Mouse (Mus musculus): Measurements from ENCODE around the gene Mboat7. TPM values are rescaled to one million over a fixed set of nuclear protein-coding genes. Genes with fewer than 3 reads are reported as not detected.

Mboat7 gene
- total and polyA plus RNA-seq, 3 experiments, result 18.4 to 41.2 (median 21.7) TPM

- Histone ChIP-seq H3K4me2 (ENCODE audit: insufficient read depth, low read depth, poor library complexity, severe bottlenecking) (no peak overlapping the region), H3K36me3 (replicated peaks in 1 of 2; ENCODE audit: control insufficient read depth in 1 of 2, insufficient read depth in 1 of 2, low read length in 1 of 2) (peaks cover 94 to 99% of the 10 kb centered on the region in 2 experiments), H3K27ac (ENCODE audit: insufficient read depth, low read depth) (no peak overlapping the region), H3K4me1 (ENCODE audit: control insufficient read depth in 1 of 2, insufficient read depth in 2 of 2) (no peaks in the 10 kb centered on the region), H3K9me3 (replicated peaks; ENCODE audit: low read length) (no peaks in the 10 kb centered on the region), H3K4me3 (replicated peaks in 1 of 3; ENCODE audit: low read depth in 2 of 3, low read length in 2 of 3, poor library complexity in 1 of 3) (no peak overlapping the region), H3K9ac (ENCODE audit: insufficient read depth, low read depth) (no peak overlapping the region), H3K27me3 (replicated peaks) (no peaks in the 10 kb centered on the region), H3K79me2 (replicated peaks; ENCODE audit: control insufficient read depth, extremely low read depth, insufficient read depth, poor library complexity, severe bottlenecking) (no peaks in the 10 kb centered on the region)
- dilution Hi-C loops (cut with MboI; ENCODE audit: extremely low pct_ligation_motif_present, extremely low pct_unique_long_range_greater_than_20kb, low sequenced_read_pairs), result no loop called here
- TF ChIP-seq MYC (IDR thresholded peaks at IDR 0.05; ENCODE audit: low read depth, low read length), result no peak
- TF ChIP-seq IRF4 (IDR thresholded peaks at IDR 0.05; ENCODE audit: low read depth, low read length), result no peak
- TF ChIP-seq MXI1 (IDR thresholded peaks at IDR 0.05; ENCODE audit: low read depth, low read length), result no peak
- no peak for TF ChIP-seq NELFE (IDR thresholded peaks at IDR 0.05; ENCODE audit: low read depth, low read length)
- TF ChIP-seq ELF1 (IDR thresholded peaks at IDR 0.05; ENCODE audit: low read depth, low read length), result no peak
- no peak for TF ChIP-seq RCOR1 (conservative IDR thresholded peaks at IDR 0.05; ENCODE audit: low read depth, low read length)
- no peak for TF ChIP-seq ZKSCAN1 (IDR thresholded peaks at IDR 0.05; ENCODE audit: borderline replicate concordance, low read depth, low read length)
- TF ChIP-seq KAT2A (IDR thresholded peaks at IDR 0.05; ENCODE audit: insufficient replicate concordance, low read length), result no peak
- TF ChIP-seq JUND (conservative IDR thresholded peaks at IDR 0.05; ENCODE audit: low read depth, low read length), result no peak
- no peak for TF ChIP-seq ZMIZ1 (IDR thresholded peaks at IDR 0.05; ENCODE audit: low read depth, low read length)
- no peak for TF ChIP-seq EP300 (IDR thresholded peaks at IDR 0.05; ENCODE audit: low read length)
- no peak for TF ChIP-seq BHLHE40 (IDR thresholded peaks at IDR 0.05; ENCODE audit: low read depth, low read length)
- TF ChIP-seq MEF2A (IDR thresholded peaks at IDR 0.05; ENCODE audit: borderline replicate concordance, low read depth, low read length), result no peak
- no peak for TF ChIP-seq ETS1 (conservative IDR thresholded peaks at IDR 0.05; ENCODE audit: low read depth, low read length)
- TF ChIP-seq RAD21 (IDR thresholded peaks at IDR 0.05; ENCODE audit: low read depth, low read length), result no peak
- TF ChIP-seq MAFK (IDR thresholded peaks at IDR 0.05; ENCODE audit: insufficient replicate concordance, low read length), result no peak
- no peak for TF ChIP-seq POLR2A (IDR thresholded peaks at IDR 0.05; ENCODE audit: low read depth, low read length)
- TF ChIP-seq PAX5 (IDR thresholded peaks at IDR 0.05; ENCODE audit: low read length), result no peak
- TF ChIP-seq CHD2 (IDR thresholded peaks at IDR 0.05; ENCODE audit: low read length), result no peak
- no peak for TF ChIP-seq E2F4 (IDR thresholded peaks at IDR 0.05; ENCODE audit: insufficient replicate concordance, low read depth, low read length)
- no peak for DNase-seq (ENCODE audit: extremely low read depth)
- in situ Hi-C loops (cut with MboI; ENCODE audit: low pct_ligation_motif_present, low pct_unique_long_range_greater_than_20kb, low sequenced_read_pairs), result no loop called here
Measured at GRCm38 (mm10) chr7:3656966-3657365, 36.4 kb downstream of the Mboat7 start.

GRCm38 (mm10) chr7:3646641-3647040, 46.7 kb downstream of the Mboat7 start:
- in situ Hi-C loops (cut with MboI; ENCODE audit: low pct_ligation_motif_present, low pct_unique_long_range_greater_than_20kb, low sequenced_read_pairs) (no loop called here), dilution Hi-C loops (cut with MboI; ENCODE audit: extremely low pct_ligation_motif_present, extremely low pct_unique_long_range_greater_than_20kb, low sequenced_read_pairs) (no loop called here)
- H3K79me2 ChIP-seq (replicated peaks; ENCODE audit: control insufficient read depth, extremely low read depth, insufficient read depth, poor library complexity, severe bottlenecking), result peaks cover 55% of the 10 kb centered on the region
- H3K27me3 ChIP-seq (replicated peaks), result no peaks in the 10 kb centered on the region
- DNase-seq (ENCODE audit: extremely low read depth), result no peak
- peak overlapping the region; percentile 89 to 94 (median 93) for H3K4me3 ChIP-seq (replicated peaks in 1 of 3; ENCODE audit: low read depth in 2 of 3, low read length in 2 of 3, poor library complexity in 1 of 3)
- peak overlapping the region; percentile 98 for H3K9ac ChIP-seq (ENCODE audit: insufficient read depth, low read depth)
- H3K27ac ChIP-seq (ENCODE audit: insufficient read depth, low read depth), result no peak overlapping the region
- no peak for TF ChIP-seq MXI1 (IDR thresholded peaks at IDR 0.05; ENCODE audit: low read depth, low read length)
- H3K4me1 ChIP-seq (ENCODE audit: control insufficient read depth in 1 of 2, insufficient read depth in 2 of 2), result peaks cover 13 to 41% of the 10 kb centered on the region in 2 experiments
- H3K36me3 ChIP-seq (replicated peaks in 1 of 2; ENCODE audit: control insufficient read depth in 1 of 2, insufficient read depth in 1 of 2, low read length in 1 of 2), result peaks cover 18 to 58% of the 10 kb centered on the region in 2 experiments
- H3K9me3 ChIP-seq (replicated peaks; ENCODE audit: low read length), result no peaks in the 10 kb centered on the region
- H3K4me2 ChIP-seq (ENCODE audit: insufficient read depth, low read depth, poor library complexity, severe bottlenecking), result peak overlapping the region; percentile 96
